Mouse (Mus musculus) hindbrain, embryonic 11.5 days (tissue): ENCODE results near the gene Rtbdn. TPM values are rescaled to one million over a fixed set of nuclear protein-coding genes. Genes with fewer than 3 reads are reported as not detected.

Source experiments
- ATAC-seq: fragments of 200-750 bp; cut with Nextera tagmentation; 2 replicates; pipeline ENCODE4 v1.8.0; 2017; ENCODE audit warnings: mild to moderate bottlenecking, moderate TSS enrichment, moderate library complexity; ENCODE audit not compliant: low FRiP score
- DNase-seq: peaks from one replicate; pipeline ENCODE4 v3.0.0-alpha.2; 2015; ENCODE audit warnings: low spot score
- H3K27ac ChIP-seq: fragments of 300-500 bp; sonication (generic); 2 replicates; pipeline ENCODE4 v1.5.1; 2014; ENCODE audit warnings: mild to moderate bottlenecking, low read depth, low read length
- H3K27me3 ChIP-seq: fragments of 300-500 bp; sonication (generic); 2 replicates; pipeline ENCODE4 v1.6.1; 2014; ENCODE audit warnings: mild to moderate bottlenecking, low read length, moderate library complexity, mixed read lengths; ENCODE audit not compliant: control insufficient read depth, insufficient read depth
- H3K36me3 ChIP-seq: fragments of 300-500 bp; sonication (generic); 2 replicates; pipeline ENCODE4 v1.6.1; 2014; ENCODE audit warnings: mild to moderate bottlenecking, low read length, moderate library complexity, mixed read lengths; ENCODE audit not compliant: control insufficient read depth, insufficient read depth
- H3K4me1 ChIP-seq: fragments of 300-500 bp; sonication (generic); replicated peaks from 2 replicates; pipeline ENCODE4 v1.6.1; 2014; ENCODE audit warnings: low read length, mixed read lengths; ENCODE audit not compliant: control insufficient read depth, insufficient read depth
- H3K4me2 ChIP-seq: fragments of 300-500 bp; sonication (generic); replicated peaks from 2 replicates; pipeline ENCODE4 v1.6.1; 2014; ENCODE audit warnings: mild to moderate bottlenecking, low read depth, low read length
- H3K4me3 ChIP-seq: fragments of 300-500 bp; sonication (generic); 2 replicates; pipeline ENCODE4 v1.5.1; 2014; ENCODE audit warnings: low read depth, low read length
- H3K9ac ChIP-seq: fragments of 300-500 bp; sonication (generic); 2 replicates; pipeline ENCODE4 v1.6.1; 2014; ENCODE audit warnings: low read depth, low read length
- H3K9me3 ChIP-seq: fragments of 300-500 bp; sonication (generic); 2 replicates; pipeline ENCODE4 v1.6.1; 2016; ENCODE audit warnings: low read length; ENCODE audit not compliant: control insufficient read depth
- WGBS: fragments of 180-500 bp; shearing (Covaris S2); extraction: QIAGEN DNeasy Blood & Tissue Kit; methylation state at CpG from one replicate; pipeline ENCODE4 v1.1.7; 2014; 5-methylcytosine and 5-hydroxymethylcytosine counted together
- polyA plus RNA-seq: library from polyadenylated mRNA; unstranded; fragments of >200 nt; fragmentation: Nextera tagmentation; extraction: Ambion mirVana; gene quantifications from 2 replicates; pipeline ENCODE4 v1.2.1, GENCODE M21; 2014

The Rtbdn gene
- polyA plus RNA-seq, 1 experiment from 2014 or later = 0.14 TPM

DNA sequence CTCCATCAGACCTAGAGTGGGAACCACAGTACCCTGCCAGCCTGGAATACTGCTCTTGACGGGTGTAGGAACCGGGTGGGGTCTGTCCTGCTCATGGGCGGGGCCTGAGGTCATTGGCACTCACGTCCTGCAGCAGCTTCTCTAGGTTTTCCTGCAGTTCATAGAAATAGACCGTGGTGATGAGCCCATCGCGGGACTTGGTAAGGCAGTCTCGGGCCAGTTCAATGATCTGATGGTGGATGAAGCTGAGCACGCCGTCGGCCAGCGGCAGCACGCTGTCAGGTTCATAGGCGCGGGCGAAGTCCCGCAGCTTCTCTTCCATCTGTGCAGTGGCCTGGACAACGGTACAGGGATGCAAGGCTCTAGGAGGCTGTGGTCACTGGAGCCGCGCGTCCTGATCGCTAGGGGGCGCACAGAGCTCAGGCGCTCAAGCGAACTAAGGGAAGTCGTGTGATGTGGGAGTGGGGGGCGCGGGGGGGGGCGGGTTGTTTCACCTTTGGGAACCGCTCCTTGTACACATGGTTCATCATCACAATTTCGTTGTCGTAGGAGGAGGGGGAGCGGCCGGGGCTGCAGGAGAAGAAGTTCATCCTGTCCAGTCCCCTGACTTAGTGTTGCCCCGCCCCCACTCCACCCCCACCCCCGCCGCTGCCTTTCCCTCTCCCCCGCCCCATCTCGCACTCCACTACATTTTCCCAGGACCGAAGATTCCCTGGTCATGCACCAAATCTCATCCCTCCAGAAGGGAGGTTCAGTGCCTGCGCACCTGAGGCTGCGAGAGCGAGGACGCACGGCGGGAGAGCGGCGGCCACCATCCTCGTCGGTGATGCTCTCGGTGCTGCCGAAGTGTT, 18.1 kb upstream of the Rtbdn start:
- Histone ChIP-seq H3K27ac (no peak overlapping the region), H3K4me2 (peak overlapping the region; percentile 53), H3K9me3 (no peaks in the 10 kb centered on the region), H3K27me3 (peaks cover 21% of the 10 kb centered on the region), H3K4me1 (no peaks in the 10 kb centered on the region), H3K36me3 (no peaks in the 10 kb centered on the region), H3K4me3 (peak overlapping the region; percentile 26), H3K9ac (no peak overlapping the region)
- ATAC-seq = peak; percentile 86
- DNase-seq = peak; percentile 89
- 2% methylated on average over 45 of the region's 52 CpGs for WGBS

DNA sequence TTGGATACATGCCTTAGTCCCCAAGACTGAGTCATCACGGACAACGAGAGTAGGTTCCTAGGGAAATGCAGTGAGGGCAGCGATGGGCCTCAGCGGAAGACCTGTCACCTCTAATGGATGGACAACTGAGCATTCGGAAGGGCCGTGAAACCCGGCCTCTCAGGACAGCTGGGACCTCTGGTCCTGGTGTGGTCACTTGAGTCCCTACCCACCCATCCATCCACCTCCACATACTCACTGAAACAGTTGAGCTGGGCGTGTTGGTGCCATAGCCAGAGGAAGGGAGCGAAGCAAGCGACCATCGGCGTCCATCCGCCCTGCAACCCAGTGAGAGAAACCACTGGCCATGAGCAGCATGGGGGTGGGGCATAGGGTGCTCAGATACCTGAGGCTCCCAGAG, 16.2 kb upstream of the Rtbdn start:
- Histone ChIP-seq H3K4me1 (peaks cover 9% of the 10 kb centered on the region), H3K9me3 (no peaks in the 10 kb centered on the region), H3K4me3 (no peak overlapping the region), H3K27ac (no peak overlapping the region), H3K4me2 (no peak overlapping the region), H3K9ac (no peak overlapping the region), H3K27me3 (peaks cover 32% of the 10 kb centered on the region), H3K36me3 (no peaks in the 10 kb centered on the region)
- WGBS = 83% methylated on average over 13 of the region's 13 CpGs
- ATAC-seq (no peak), DNase-seq (no peak)

DNA sequence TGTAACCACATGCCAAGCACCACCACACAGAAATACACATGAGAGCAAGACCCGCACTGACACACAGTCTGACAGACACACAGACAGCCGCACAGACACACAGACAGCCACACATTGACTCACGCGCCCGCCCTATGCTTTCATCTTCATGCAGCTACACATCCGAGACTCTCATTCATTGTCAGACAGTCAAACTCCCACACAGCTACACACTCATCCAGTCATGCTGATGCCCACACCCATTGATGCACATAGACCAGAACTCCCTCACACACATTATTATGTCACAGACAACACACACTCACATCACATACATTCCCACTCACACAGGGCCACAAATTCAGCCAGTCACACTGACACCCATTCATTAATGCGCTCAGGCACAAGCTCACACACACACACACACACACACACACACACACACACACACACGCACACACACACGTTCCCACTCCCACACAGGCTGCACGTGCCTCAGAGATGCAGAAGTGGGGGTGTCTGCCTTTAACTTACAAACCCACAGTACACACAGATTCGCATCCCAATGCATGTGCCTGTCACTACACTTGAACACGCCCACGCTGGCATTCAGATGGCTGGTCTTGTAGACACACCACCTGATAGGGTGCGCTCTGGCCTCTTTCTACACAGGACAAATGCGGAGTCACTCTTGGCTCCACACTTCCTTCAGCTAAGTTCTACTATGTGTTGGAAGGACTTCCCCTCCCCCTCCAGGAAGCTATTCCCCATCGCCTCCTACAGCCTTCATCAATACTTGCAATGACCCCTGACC, 12.8 kb upstream of the Rtbdn start:
- no peak for DNase-seq
- Histone ChIP-seq H3K9ac (no peak overlapping the region), H3K4me3 (no peak overlapping the region), H3K27me3 (peaks cover 48% of the 10 kb centered on the region), H3K36me3 (no peaks in the 10 kb centered on the region), H3K4me2 (no peak overlapping the region), H3K9me3 (no peaks in the 10 kb centered on the region), H3K4me1 (peaks cover 14% of the 10 kb centered on the region), H3K27ac (no peak overlapping the region)
- no peak for ATAC-seq
- WGBS = 81% methylated on average over 16 of the region's 16 CpGs

DNA sequence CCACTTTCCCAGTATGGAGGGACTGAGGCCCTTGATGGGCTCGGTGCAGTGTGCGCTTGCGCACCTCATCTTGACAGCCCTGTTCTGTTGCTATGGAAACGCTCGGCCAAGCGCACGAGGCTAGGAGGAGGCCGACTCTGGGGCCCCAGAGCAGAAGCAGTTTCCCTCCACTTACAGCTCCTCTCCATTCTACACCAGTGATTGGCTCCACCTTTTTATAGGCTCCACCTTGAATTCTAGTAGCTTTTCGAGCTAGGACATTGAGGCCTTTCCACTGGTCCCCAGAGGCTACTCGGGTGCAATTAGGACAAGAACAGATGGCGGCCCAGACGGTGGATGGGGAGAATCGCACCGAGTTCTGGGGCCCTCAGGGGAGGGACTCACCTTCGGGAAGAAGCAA, 11.9 kb upstream of the Rtbdn start:
- peak overlapping the region; percentile 63; the same call in 1 of the 2 replicates for H3K4me3 ChIP-seq
- ATAC-seq (peak; percentile 74), DNase-seq (peak; percentile 89)
- H3K9me3 ChIP-seq = no peaks in the 10 kb centered on the region
- peak overlapping the region; percentile 90 for H3K4me2 ChIP-seq
- no peak overlapping the region; the same call in 1 of the 2 replicates for H3K9ac ChIP-seq
- H3K27me3 ChIP-seq = peaks cover 43% of the 10 kb centered on the region
- no peaks in the 10 kb centered on the region for H3K36me3 ChIP-seq
- WGBS = 1% methylated on average over 15 of the region's 15 CpGs
- peaks cover 14% of the 10 kb centered on the region for H3K4me1 ChIP-seq
- H3K27ac ChIP-seq = no peak overlapping the region

DNA sequence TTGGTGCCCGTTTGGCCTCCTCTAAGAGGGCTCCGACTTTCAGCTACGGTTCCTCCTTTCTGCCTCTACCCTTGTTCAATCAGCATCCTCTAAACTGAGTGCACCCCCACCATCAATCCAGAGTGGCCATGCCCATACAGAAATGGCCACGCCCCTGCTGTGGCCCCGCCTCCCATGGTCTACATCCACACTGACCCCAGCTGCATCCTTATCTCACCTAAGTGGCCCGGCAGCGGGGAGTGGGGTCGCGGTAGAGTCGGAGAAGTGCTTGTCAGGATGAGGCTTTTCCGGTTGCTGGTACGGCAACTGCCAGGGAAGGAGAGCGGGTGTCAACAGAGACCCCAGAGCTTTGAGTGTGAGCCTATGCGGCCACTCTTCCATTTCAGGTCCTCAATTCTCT, 11.3 kb upstream of the Rtbdn start:
- WGBS = 4% methylated on average over 14 of the region's 14 CpGs
- Histone ChIP-seq H3K4me3 (peak overlapping the region; percentile 63), H3K4me1 (peaks cover 14% of the 10 kb centered on the region), H3K9me3 (no peaks in the 10 kb centered on the region), H3K36me3 (no peaks in the 10 kb centered on the region), H3K27me3 (peaks cover 37% of the 10 kb centered on the region), H3K9ac (no peak overlapping the region; the same call in none of the 2 replicates), H3K27ac (0 out of 2 replicates have a peak overlapping the region, but pooled peaks have one; percentile 20), H3K4me2 (peak overlapping the region; percentile 90)
- ATAC-seq (peak; percentile 7), DNase-seq (peak; percentile 50)

DNA sequence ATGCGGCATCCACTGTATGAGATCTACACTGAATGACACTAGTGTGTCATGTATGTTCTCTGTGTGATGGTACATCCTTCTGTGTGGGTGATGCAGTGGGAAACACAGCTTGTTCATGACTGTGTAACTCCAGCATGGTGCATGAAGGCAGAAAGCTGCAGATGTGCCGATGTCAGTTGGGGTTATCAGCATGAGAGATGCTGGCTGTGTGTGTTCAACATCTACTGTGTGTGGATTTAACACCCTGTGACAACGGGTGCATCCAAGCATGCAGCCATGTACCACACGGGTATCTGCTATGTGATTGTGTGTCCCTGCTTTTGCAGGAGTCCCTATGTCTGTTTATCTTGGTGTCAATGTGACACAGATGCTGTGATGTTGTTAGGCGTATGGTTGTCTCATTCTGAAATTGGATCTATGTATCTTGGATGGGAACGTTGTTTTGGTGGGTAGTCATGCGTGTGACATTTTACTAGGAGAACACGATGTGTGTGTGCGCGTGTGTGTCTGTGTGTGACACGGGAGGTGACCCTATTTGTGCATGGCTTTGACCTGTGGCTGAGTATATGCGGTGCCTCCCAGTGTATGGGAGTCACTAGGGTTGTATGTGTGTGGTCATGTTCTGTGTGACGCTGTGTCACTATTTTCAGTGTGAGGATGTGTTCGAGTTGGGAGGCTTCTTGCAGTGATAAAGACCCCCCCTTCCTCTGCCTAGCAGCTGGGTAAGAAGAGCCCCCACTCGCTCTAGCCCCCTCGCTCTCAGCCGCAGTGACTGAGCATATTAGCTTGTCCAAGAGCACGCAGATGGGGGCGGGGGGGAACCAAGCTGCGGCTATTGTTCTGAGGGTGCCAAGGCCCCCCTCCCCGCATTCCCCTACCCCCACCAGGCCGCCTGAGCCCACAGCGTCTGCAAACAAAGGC, 10.5 kb upstream of the Rtbdn start:
- Histone ChIP-seq H3K27ac (peak overlapping the region; percentile 87), H3K36me3 (no peaks in the 10 kb centered on the region), H3K9ac (peak overlapping the region; percentile 79), H3K4me1 (peaks cover 14% of the 10 kb centered on the region), H3K4me2 (peak overlapping the region; percentile 90), H3K27me3 (peaks cover 36% of the 10 kb centered on the region), H3K9me3 (no peaks in the 10 kb centered on the region), H3K4me3 (peak overlapping the region; percentile 63)
- peak; percentile 28 for DNase-seq
- peak; percentile 46; the same call in 1 of the 2 replicates for ATAC-seq
- 21% methylated on average over 21 of the region's 23 CpGs for WGBS

DNA sequence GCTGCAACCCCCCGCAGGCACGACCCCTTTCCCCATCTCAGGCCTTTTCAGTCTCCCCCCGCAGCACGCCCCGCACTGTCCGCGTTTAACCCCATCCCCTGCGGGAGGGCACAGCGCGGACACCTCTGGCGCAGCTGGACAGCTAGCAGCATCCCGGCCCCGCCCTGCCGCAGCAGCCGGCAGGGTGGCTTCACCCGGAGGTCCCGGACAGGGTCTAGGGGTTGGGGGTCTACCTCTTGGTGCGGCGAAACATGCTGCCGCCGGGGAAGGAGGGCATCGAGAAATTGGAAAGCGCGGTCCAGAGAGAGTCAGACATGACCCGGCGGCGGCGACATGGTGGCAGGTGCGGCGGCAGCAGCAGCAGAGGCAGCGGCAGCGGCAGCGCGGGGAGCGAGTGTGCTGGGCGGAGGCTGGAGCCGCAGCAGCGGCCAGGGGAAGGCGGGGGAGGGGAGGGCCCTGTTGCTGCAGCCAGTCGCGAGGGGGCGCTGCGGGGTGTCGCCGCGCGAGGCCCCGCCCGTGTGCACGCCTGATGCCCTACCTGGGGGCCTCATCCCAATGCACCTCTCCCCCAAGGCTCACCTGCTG, 9.7 kb upstream of the Rtbdn start, which contains the start of gene Mast1:
Gene Mast1, minus strand, starts transcription at position 398 of the 585 bp plus-strand sequence.
- Histone ChIP-seq H3K9me3 (no peaks in the 10 kb centered on the region), H3K27ac (peak within 1 kb of the TSS; percentile 87), H3K36me3 (no peaks in the 10 kb centered on the region), H3K4me3 (peak within 1 kb of the TSS; percentile 63), H3K4me2 (peak within 1 kb of the TSS; percentile 90), H3K27me3 (peaks cover 32% of the 10 kb centered on the region), H3K9ac (peak within 1 kb of the TSS; percentile 79), H3K4me1 (peaks cover 14% of the 10 kb centered on the region)
- DNase-seq (peak; percentile 83), ATAC-seq (peak; percentile 62)
- under 1% methylated on average over 50 of the region's 50 CpGs for WGBS
